Mouse (Mus musculus): ENCODE measurements around the gene Ddx60. TPM values are rescaled to one million over a fixed set of nuclear protein-coding genes. Genes with fewer than 3 reads are reported as not detected.
"Not testable (repeated sequence)": the region's sequence is repeated elsewhere in the genome, so short reads cannot be mapped to it uniquely, and the experiment has no call there.

The Ddx60 gene
- polyA plus RNA-seq, 1 experiment from 2014 or later = 0.73 TPM

DNA sequence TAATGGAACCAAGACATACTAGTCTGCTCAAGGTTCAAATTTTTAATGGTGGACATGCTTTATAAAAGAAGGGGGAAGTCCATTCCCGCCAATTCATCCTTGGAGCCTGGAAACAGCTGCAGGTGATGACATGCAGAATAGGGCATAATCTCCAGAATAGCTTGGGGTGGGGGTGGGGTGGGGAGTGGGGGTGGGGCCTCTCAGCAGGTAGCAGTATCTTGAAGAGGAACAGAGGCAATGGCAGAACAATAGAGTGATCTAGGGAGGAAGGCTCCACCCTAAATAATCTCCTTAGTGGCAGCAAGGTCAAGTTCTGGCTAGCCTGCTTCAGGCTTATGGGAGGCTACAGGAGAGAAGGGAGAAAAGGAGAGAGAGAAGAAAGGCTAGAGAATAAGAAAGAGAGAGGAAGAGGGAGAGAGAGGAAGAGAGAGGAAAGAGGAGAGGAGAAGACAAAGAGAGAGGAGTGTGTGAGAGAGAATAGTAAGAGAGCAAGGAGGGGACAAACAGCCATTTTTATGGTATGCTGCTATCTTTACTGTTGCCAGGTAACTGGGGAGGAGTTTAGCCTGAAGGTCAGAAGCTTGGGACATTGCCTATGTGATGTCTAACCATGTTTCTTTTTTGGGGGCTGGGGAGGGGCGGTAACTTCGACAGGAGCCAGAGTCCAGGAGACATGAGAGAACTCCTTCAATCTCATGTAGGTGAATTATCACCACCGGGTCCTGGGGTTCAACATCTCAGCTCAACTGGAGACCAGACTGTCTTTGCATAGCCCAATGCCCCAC, 36.9 kb downstream of the Ddx60 start:
- H3K4me2 ChIP-seq (replicated peaks; ENCODE audit: low read depth, low read length); H3K9ac ChIP-seq (ENCODE audit: low read depth, low read length); H3K27me3 ChIP-seq (ENCODE audit: control insufficient read depth, insufficient read depth, low read length); H3K4me1 ChIP-seq (replicated peaks; ENCODE audit: control insufficient read depth, insufficient read depth, low read length); H3K4me3 ChIP-seq (ENCODE audit: low read depth, low read length); H3K27ac ChIP-seq (ENCODE audit: low read depth, low read length); H3K36me3 ChIP-seq (ENCODE audit: control insufficient read depth, insufficient read depth, low read length); ATAC-seq (ENCODE audit: low FRiP score); DNase-seq (ENCODE audit: low spot score); H3K9me3 ChIP-seq (ENCODE audit: control insufficient read depth, low read length): not testable (repeated sequence)
- WGBS = 87% methylated on average over 4 of the region's 4 CpGs

DNA sequence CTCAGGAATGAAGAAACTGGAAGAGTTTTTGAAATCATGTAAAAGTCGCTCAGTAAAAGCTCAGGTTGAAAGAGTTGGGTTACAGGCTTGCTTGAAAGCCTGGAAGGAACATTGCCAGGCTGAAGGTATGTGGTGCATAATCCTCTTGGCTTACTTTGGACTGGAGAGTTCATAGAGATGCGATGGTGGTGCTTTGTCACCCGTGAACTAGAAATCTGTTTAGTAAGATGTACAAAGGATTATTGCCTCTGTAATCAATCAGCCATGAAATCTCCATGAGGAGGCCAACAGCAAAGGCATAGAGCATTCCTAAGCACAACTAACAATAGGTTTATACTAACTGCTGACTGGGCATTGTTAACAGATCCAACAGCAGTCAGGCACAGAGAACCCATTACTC, 41.7 kb downstream of the Ddx60 start:
- no peak overlapping the region for H3K9ac ChIP-seq (ENCODE audit: low read depth, low read length)
- H3K27ac ChIP-seq (ENCODE audit: low read depth, low read length) = no peak overlapping the region
- no peaks in the 10 kb centered on the region for H3K9me3 ChIP-seq (ENCODE audit: control insufficient read depth, low read length)
- no peaks in the 10 kb centered on the region for H3K36me3 ChIP-seq (ENCODE audit: control insufficient read depth, insufficient read depth, low read length)
- ATAC-seq (ENCODE audit: low FRiP score) = no peak
- no peak overlapping the region for H3K4me2 ChIP-seq (replicated peaks; ENCODE audit: low read depth, low read length)
- DNase-seq (ENCODE audit: low spot score) = no peak
- WGBS = 50% methylated on average over 3 of the region's 3 CpGs
- no peaks in the 10 kb centered on the region for H3K27me3 ChIP-seq (ENCODE audit: control insufficient read depth, insufficient read depth, low read length)
- no peak overlapping the region for H3K4me3 ChIP-seq (ENCODE audit: low read depth, low read length)
- no peaks in the 10 kb centered on the region for H3K4me1 ChIP-seq (replicated peaks; ENCODE audit: control insufficient read depth, insufficient read depth, low read length)

- Histone ChIP-seq H3K27ac (ENCODE audit: low read depth, low read length) (no peak overlapping the region), H3K36me3 (ENCODE audit: control insufficient read depth, insufficient read depth, low read length) (no peaks in the 10 kb centered on the region), H3K4me3 (ENCODE audit: low read depth, low read length) (no peak overlapping the region), H3K9ac (ENCODE audit: low read depth, low read length) (no peak overlapping the region), H3K9me3 (ENCODE audit: control insufficient read depth, low read length) (no peaks in the 10 kb centered on the region), H3K27me3 (ENCODE audit: control insufficient read depth, insufficient read depth, low read length) (no peaks in the 10 kb centered on the region), H3K4me1 (replicated peaks; ENCODE audit: control insufficient read depth, insufficient read depth, low read length) (no peaks in the 10 kb centered on the region), H3K4me2 (replicated peaks; ENCODE audit: low read depth, low read length) (no peak overlapping the region)
- DNase-seq (ENCODE audit: low spot score) = no peak
- ATAC-seq (ENCODE audit: low FRiP score) = no peak
- WGBS = 92% methylated on average over 4 of the region's 4 CpGs
Observed at GRCm38 (mm10) chr8:61984941-61985340, 57.1 kb downstream of the Ddx60 start.

GRCm38 (mm10) chr8:61985703-61986475, 58.0 kb downstream of the Ddx60 start:
- Histone ChIP-seq H3K9ac (ENCODE audit: low read depth, low read length) (no peak overlapping the region), H3K36me3 (ENCODE audit: control insufficient read depth, insufficient read depth, low read length) (no peaks in the 10 kb centered on the region), H3K27ac (ENCODE audit: low read depth, low read length) (no peak overlapping the region), H3K27me3 (ENCODE audit: control insufficient read depth, insufficient read depth, low read length) (no peaks in the 10 kb centered on the region), H3K4me1 (replicated peaks; ENCODE audit: control insufficient read depth, insufficient read depth, low read length) (no peaks in the 10 kb centered on the region), H3K9me3 (ENCODE audit: control insufficient read depth, low read length) (no peaks in the 10 kb centered on the region), H3K4me2 (replicated peaks; ENCODE audit: low read depth, low read length) (no peak overlapping the region), H3K4me3 (ENCODE audit: low read depth, low read length) (no peak overlapping the region)
- ATAC-seq (ENCODE audit: low FRiP score) = no peak
- no peak for DNase-seq (ENCODE audit: low spot score)
- 48% methylated on average over 6 of the region's 6 CpGs for WGBS

DNA sequence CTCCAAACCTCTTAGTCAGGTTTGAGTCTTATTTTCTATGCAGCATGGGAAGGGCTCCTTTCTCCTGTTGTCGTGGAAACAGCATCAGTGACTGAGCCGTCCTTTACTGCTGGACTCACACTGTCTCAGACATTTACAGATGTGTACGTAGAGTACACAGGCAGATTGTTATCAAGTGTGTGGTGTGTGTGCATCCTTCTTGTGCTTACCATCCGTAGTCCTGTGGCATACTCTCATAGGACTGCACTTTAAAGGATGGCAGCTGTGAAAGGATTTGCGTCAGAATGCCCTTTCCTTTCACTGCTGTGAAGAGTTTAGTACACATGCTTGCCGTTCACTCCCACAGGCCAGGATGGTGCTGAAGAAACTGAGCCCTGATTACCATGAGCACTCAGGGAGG, 61.6 kb downstream of the Ddx60 start:
- Histone ChIP-seq H3K4me1 (replicated peaks; ENCODE audit: control insufficient read depth, insufficient read depth, low read length) (no peaks in the 10 kb centered on the region), H3K4me3 (ENCODE audit: low read depth, low read length) (no peak overlapping the region), H3K36me3 (ENCODE audit: control insufficient read depth, insufficient read depth, low read length) (no peaks in the 10 kb centered on the region), H3K27ac (ENCODE audit: low read depth, low read length) (no peak overlapping the region), H3K9me3 (ENCODE audit: control insufficient read depth, low read length) (no peaks in the 10 kb centered on the region), H3K9ac (ENCODE audit: low read depth, low read length) (no peak overlapping the region), H3K4me2 (replicated peaks; ENCODE audit: low read depth, low read length) (no peak overlapping the region), H3K27me3 (ENCODE audit: control insufficient read depth, insufficient read depth, low read length) (no peaks in the 10 kb centered on the region)
- WGBS = 31% methylated on average over 6 of the region's 6 CpGs
- ATAC-seq (ENCODE audit: low FRiP score) = peak; percentile 73
- DNase-seq (ENCODE audit: low spot score) = peak; percentile 25

- H3K9ac ChIP-seq (ENCODE audit: low read depth, low read length) = no peak overlapping the region
- H3K27me3 ChIP-seq (ENCODE audit: control insufficient read depth, insufficient read depth, low read length) = no peaks in the 10 kb centered on the region
- no peaks in the 10 kb centered on the region for H3K4me1 ChIP-seq (replicated peaks; ENCODE audit: control insufficient read depth, insufficient read depth, low read length)
- H3K4me2 ChIP-seq (replicated peaks; ENCODE audit: low read depth, low read length) = no peak overlapping the region
- ATAC-seq (ENCODE audit: low FRiP score) (no peak), DNase-seq (ENCODE audit: low spot score) (no peak)
- no peak overlapping the region for H3K4me3 ChIP-seq (ENCODE audit: low read depth, low read length)
- WGBS = 83% methylated on average over 1 of the region's 1 CpGs
- no peak overlapping the region for H3K27ac ChIP-seq (ENCODE audit: low read depth, low read length)
- no peaks in the 10 kb centered on the region for H3K36me3 ChIP-seq (ENCODE audit: control insufficient read depth, insufficient read depth, low read length)
- H3K9me3 ChIP-seq (ENCODE audit: control insufficient read depth, low read length) = no peaks in the 10 kb centered on the region
Observed at GRCm38 (mm10) chr8:61992796-61993195, 64.9 kb downstream of the Ddx60 start.

GRCm38 (mm10) chr8:61997125-61997524, 69.2 kb downstream of the Ddx60 start:
- Histone ChIP-seq H3K4me1 (replicated peaks; ENCODE audit: control insufficient read depth, insufficient read depth, low read length) (no peaks in the 10 kb centered on the region), H3K27me3 (ENCODE audit: control insufficient read depth, insufficient read depth, low read length) (no peaks in the 10 kb centered on the region), H3K27ac (ENCODE audit: low read depth, low read length) (no peak overlapping the region), H3K9ac (ENCODE audit: low read depth, low read length) (no peak overlapping the region), H3K4me3 (ENCODE audit: low read depth, low read length) (no peak overlapping the region), H3K36me3 (ENCODE audit: control insufficient read depth, insufficient read depth, low read length) (no peaks in the 10 kb centered on the region), H3K9me3 (ENCODE audit: control insufficient read depth, low read length) (no peaks in the 10 kb centered on the region), H3K4me2 (replicated peaks; ENCODE audit: low read depth, low read length) (no peak overlapping the region)
- DNase-seq (ENCODE audit: low spot score) (no peak), ATAC-seq (ENCODE audit: low FRiP score) (no peak)
- WGBS = 78% methylated on average over 2 of the region's 2 CpGs

DNA sequence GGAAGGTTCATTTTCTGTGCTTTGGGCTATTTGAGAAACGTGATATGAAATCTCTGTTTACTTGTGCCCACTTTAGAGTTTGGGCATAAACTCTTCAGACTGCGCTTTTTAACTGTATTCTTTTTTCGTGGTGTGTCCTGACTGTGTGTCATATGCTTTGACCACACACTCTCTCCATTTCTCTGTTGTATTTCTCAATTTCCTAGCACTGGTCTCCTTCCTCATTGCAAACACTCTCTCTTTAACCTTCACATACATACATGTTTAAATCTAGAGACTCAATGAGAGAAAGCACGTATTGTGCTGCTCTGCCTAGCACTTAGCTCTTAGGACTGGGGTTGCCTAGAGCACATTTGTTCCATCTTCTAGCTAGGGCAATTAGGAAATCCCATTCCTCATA, 86.3 kb downstream of the Ddx60 start:
- H3K4me1 ChIP-seq (replicated peaks; ENCODE audit: control insufficient read depth, insufficient read depth, low read length) = no peaks in the 10 kb centered on the region
- no peaks in the 10 kb centered on the region for H3K27me3 ChIP-seq (ENCODE audit: control insufficient read depth, insufficient read depth, low read length)
- WGBS = 96% methylated on average over 4 of the region's 4 CpGs
- no peak overlapping the region for H3K4me3 ChIP-seq (ENCODE audit: low read depth, low read length)
- H3K9ac ChIP-seq (ENCODE audit: low read depth, low read length) = no peak overlapping the region
- DNase-seq (ENCODE audit: low spot score) (no peak), ATAC-seq (ENCODE audit: low FRiP score) (no peak)
- H3K36me3 ChIP-seq (ENCODE audit: control insufficient read depth, insufficient read depth, low read length) = no peaks in the 10 kb centered on the region
- no peak overlapping the region for H3K4me2 ChIP-seq (replicated peaks; ENCODE audit: low read depth, low read length)
- H3K9me3 ChIP-seq (ENCODE audit: control insufficient read depth, low read length) = no peaks in the 10 kb centered on the region
- H3K27ac ChIP-seq (ENCODE audit: low read depth, low read length) = no peak overlapping the region

- H3K36me3 ChIP-seq (ENCODE audit: control insufficient read depth, insufficient read depth, low read length) = no peaks in the 10 kb centered on the region
- ATAC-seq (ENCODE audit: low FRiP score) (no peak), DNase-seq (ENCODE audit: low spot score) (no peak)
- H3K27ac ChIP-seq (ENCODE audit: low read depth, low read length) = no peak overlapping the region
- H3K4me1 ChIP-seq (replicated peaks; ENCODE audit: control insufficient read depth, insufficient read depth, low read length) = no peaks in the 10 kb centered on the region
- no peak overlapping the region for H3K9ac ChIP-seq (ENCODE audit: low read depth, low read length)
- H3K27me3 ChIP-seq (ENCODE audit: control insufficient read depth, insufficient read depth, low read length) = no peaks in the 10 kb centered on the region
- H3K9me3 ChIP-seq (ENCODE audit: control insufficient read depth, low read length) = no peaks in the 10 kb centered on the region
- no peak overlapping the region for H3K4me3 ChIP-seq (ENCODE audit: low read depth, low read length)
- H3K4me2 ChIP-seq (replicated peaks; ENCODE audit: low read depth, low read length) = no peak overlapping the region
- 90% methylated on average over 4 of the region's 4 CpGs for WGBS
Observed at GRCm38 (mm10) chr8:62014582-62014981, 86.7 kb downstream of the Ddx60 start.
